ENCODE assay signal across 21 mouse cellular contexts in genomic region chr2:137262911-137263310, GRCm38 (mm10).
DNase-seq lines count a peak whose midpoint lies in the region; ATAC-seq lines count a peak whose summit lies in the region.
"Had no signal": no experiment of that assay in that cellular context is flagged by ENCODE, and none has a peak within 500 bp of the region (broad histone marks: within the 10 kb centered on the region; RNA-seq: fewer than 3 reads in every experiment).

No protein-coding gene starts in this region.

- intact Hi-C loops in heart, postnatal 14 days (cut with DNase I): no loop called here

- H3K36me3 ChIP-seq in heart, embryonic 12.5 days: no peaks in the 10 kb centered on the region
- H3K36me3 ChIP-seq: hindbrain, embryonic 10.5 days; lung, embryonic 15.5 days; midbrain, embryonic 13.5 days; neural tube, embryonic 13.5 days had no signal

- DNase-seq in heart, adult 8-10 months (ENCODE audit: low spot score): peak; percentile 29
- peak; percentile 27 for DNase-seq in Muller cell, postnatal 12 days (ENCODE audit: inconsistent ontology term)
- peak; percentile 57 for DNase-seq in fibroblast of lung, adult 2 months (ENCODE audit: low read depth)
- DNase-seq in heart, postnatal 14 days: peak; percentile 5 to 18
- DNase-seq in ovary, postnatal 10 days (ENCODE audit: low spot score): no peak
- DNase-seq in embryo, embryonic 10.5 days (ENCODE audit: low spot score): no peak
- DNase-seq: adrenal gland, postnatal 10 days; cerebellum, adult 11 months; cerebellum, postnatal 10 days; kidney, adult 18-20 months; kidney, postnatal 14 days; layer of hippocampus, postnatal 36 days; thymus, postnatal 36 days had no signal

- no peak overlapping the region for H3K4me2 ChIP-seq in heart, embryonic 12.5 days
- H3K4me2 ChIP-seq: lung, embryonic 15.5 days; midbrain, embryonic 13.5 days; neural tube, embryonic 13.5 days had no signal

- H3K9me3 ChIP-seq in heart, embryonic 12.5 days (replicated peaks): no peaks in the 10 kb centered on the region
- H3K9me3 ChIP-seq: hindbrain, embryonic 10.5 days; lung, embryonic 15.5 days; midbrain, embryonic 13.5 days; neural tube, embryonic 13.5 days had no signal

- WGBS in heart, embryonic 12.5 days: 56% methylated on average over 2 of the region's 2 CpGs

- H3K27me3 ChIP-seq in heart, embryonic 12.5 days (replicated peaks): no peaks in the 10 kb centered on the region
- H3K27me3 ChIP-seq: lung, embryonic 15.5 days; neural tube, embryonic 13.5 days; Patski had no signal

- no peak for ATAC-seq in heart, embryonic 12.5 days (ENCODE audit: insufficient number of reproducible peaks, low FRiP score)
- ATAC-seq: midbrain, embryonic 13.5 days; Patski had no signal

- H3K27ac ChIP-seq in heart, embryonic 12.5 days (ENCODE audit: poor library complexity, severe bottlenecking): no peak overlapping the region
- H3K27ac ChIP-seq: hindbrain, embryonic 10.5 days; layer of hippocampus, adult 2 months; liver, embryonic 14.5 days; lung, embryonic 15.5 days; midbrain, embryonic 13.5 days; neural tube, embryonic 13.5 days had no signal

- H3K9ac ChIP-seq in heart, embryonic 12.5 days: no peak overlapping the region
- H3K9ac ChIP-seq: liver, embryonic 14.5 days; lung, embryonic 15.5 days; midbrain, embryonic 13.5 days; neural tube, embryonic 13.5 days had no signal

- H3K4me1 ChIP-seq in heart, embryonic 12.5 days (replicated peaks): no peaks in the 10 kb centered on the region
- H3K4me1 ChIP-seq: hindbrain, embryonic 10.5 days; lung, embryonic 15.5 days; neural tube, embryonic 13.5 days had no signal

- H3K4me3 ChIP-seq in heart, embryonic 12.5 days: no peak overlapping the region
- H3K4me3 ChIP-seq: hindbrain, embryonic 10.5 days; layer of hippocampus, adult 2 months; lung, embryonic 15.5 days; midbrain, embryonic 13.5 days; neural tube, embryonic 13.5 days had no signal

Comparison
In these comparisons a context has a peak if more than half of its experiments do, and no peak if none do; other contexts are left out.
1. DNase-seq: peak in heart, adult 8-10 months (single experiment), Muller cell, postnatal 12 days (single experiment), fibroblast of lung, adult 2 months (single experiment) and heart, postnatal 14 days (2 of 2); none in ovary, postnatal 10 days (single experiment) and embryo, embryonic 10.5 days (single experiment).